Mouse (Mus musculus) heart, postnatal 0 days (tissue): ENCODE measurements around the gene Mmp15.

Experiments used
- CTCF ChIP-seq: IDR thresholded peaks from 2 replicates; pipeline ENCODE4 v1.5.1; 2016; ENCODE audit warnings: antibody characterized with exemption, control low read depth, low read depth
- EP300 ChIP-seq: IDR thresholded peaks from 2 replicates; pipeline ENCODE4 v1.6.1; 2016; ENCODE audit warnings: antibody characterized with exemption, low read depth

- no peak for TF ChIP-seq CTCF
- TF ChIP-seq EP300 = no peak
Observed at GRCm38 (mm10) chr8:95310342-95310970, 41.6 kb upstream of the Mmp15 start, which contains the start of gene Tepp.
